Mouse (Mus musculus) hindbrain, embryonic 11.5 days (tissue): ENCODE measurements around the gene Apol9a. TPM values are rescaled to one million over a fixed set of nuclear protein-coding genes. Genes with fewer than 3 reads are reported as not detected.

Experiments
- ATAC-seq: fragments of 200-750 bp; cut with Nextera tagmentation; 2 replicates; pipeline ENCODE4 v1.8.0; 2017; ENCODE audit warnings: mild to moderate bottlenecking, moderate TSS enrichment, moderate library complexity; ENCODE audit not compliant: low FRiP score
- DNase-seq: peaks from one replicate; pipeline ENCODE4 v3.0.0-alpha.2; 2015; ENCODE audit warnings: low spot score
- H3K27ac ChIP-seq: fragments of 300-500 bp; sonication (generic); 2 replicates; pipeline ENCODE4 v1.5.1; 2014; ENCODE audit warnings: mild to moderate bottlenecking, low read depth, low read length
- H3K27me3 ChIP-seq: fragments of 300-500 bp; sonication (generic); 2 replicates; pipeline ENCODE4 v1.6.1; 2014; ENCODE audit warnings: mild to moderate bottlenecking, low read length, moderate library complexity, mixed read lengths; ENCODE audit not compliant: control insufficient read depth, insufficient read depth
- H3K36me3 ChIP-seq: fragments of 300-500 bp; sonication (generic); 2 replicates; pipeline ENCODE4 v1.6.1; 2014; ENCODE audit warnings: mild to moderate bottlenecking, low read length, moderate library complexity, mixed read lengths; ENCODE audit not compliant: control insufficient read depth, insufficient read depth
- H3K4me1 ChIP-seq: fragments of 300-500 bp; sonication (generic); replicated peaks from 2 replicates; pipeline ENCODE4 v1.6.1; 2014; ENCODE audit warnings: low read length, mixed read lengths; ENCODE audit not compliant: control insufficient read depth, insufficient read depth
- H3K4me2 ChIP-seq: fragments of 300-500 bp; sonication (generic); replicated peaks from 2 replicates; pipeline ENCODE4 v1.6.1; 2014; ENCODE audit warnings: mild to moderate bottlenecking, low read depth, low read length
- H3K4me3 ChIP-seq: fragments of 300-500 bp; sonication (generic); 2 replicates; pipeline ENCODE4 v1.5.1; 2014; ENCODE audit warnings: low read depth, low read length
- H3K9ac ChIP-seq: fragments of 300-500 bp; sonication (generic); 2 replicates; pipeline ENCODE4 v1.6.1; 2014; ENCODE audit warnings: low read depth, low read length
- H3K9me3 ChIP-seq: fragments of 300-500 bp; sonication (generic); 2 replicates; pipeline ENCODE4 v1.6.1; 2016; ENCODE audit warnings: low read length; ENCODE audit not compliant: control insufficient read depth
- WGBS: fragments of 180-500 bp; shearing (Covaris S2); extraction: QIAGEN DNeasy Blood & Tissue Kit; methylation state at CpG from one replicate; pipeline ENCODE4 v1.1.7; 2014; 5-methylcytosine and 5-hydroxymethylcytosine counted together
- polyA plus RNA-seq: library from polyadenylated mRNA; unstranded; fragments of >200 nt; fragmentation: Nextera tagmentation; extraction: Ambion mirVana; gene quantifications from 2 replicates; pipeline ENCODE4 v1.2.1, GENCODE M21; 2014

The Apol9a gene
- polyA plus RNA-seq, 1 experiment from 2014 or later: 0.03 TPM

DNA sequence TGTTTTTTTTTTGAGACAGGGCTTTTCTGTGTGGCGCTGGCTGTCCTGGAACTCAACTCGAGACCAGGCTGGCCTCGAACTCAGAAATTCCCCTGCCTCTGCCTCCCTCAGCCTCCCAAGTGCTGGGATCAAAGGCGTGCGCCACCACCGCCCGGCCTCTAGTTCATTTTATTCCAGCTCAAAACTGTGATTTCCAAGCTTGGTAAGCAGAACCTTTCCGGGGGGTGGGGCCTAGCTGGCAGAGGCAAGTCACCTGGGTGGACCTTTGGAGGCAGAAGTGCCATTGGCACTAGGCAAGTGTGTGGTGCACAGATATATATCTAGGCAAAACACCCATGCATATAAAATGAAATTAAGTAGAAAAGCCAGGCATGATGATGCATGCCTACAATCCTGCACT is 43.4 kb downstream of the Apol9a start:
- no peak for ATAC-seq
- no peak overlapping the region for H3K27ac ChIP-seq
- H3K4me1 ChIP-seq: peaks cover 9% of the 10 kb centered on the region
- 35% methylated on average over 8 of the region's 8 CpGs for WGBS
- no peak overlapping the region for H3K9ac ChIP-seq
- H3K36me3 ChIP-seq: no peaks in the 10 kb centered on the region
- peak; percentile 35 for DNase-seq
- H3K9me3 ChIP-seq: no peaks in the 10 kb centered on the region
- no peak overlapping the region for H3K4me3 ChIP-seq
- H3K27me3 ChIP-seq: no peaks in the 10 kb centered on the region
- H3K4me2 ChIP-seq: no peak overlapping the region

DNA sequence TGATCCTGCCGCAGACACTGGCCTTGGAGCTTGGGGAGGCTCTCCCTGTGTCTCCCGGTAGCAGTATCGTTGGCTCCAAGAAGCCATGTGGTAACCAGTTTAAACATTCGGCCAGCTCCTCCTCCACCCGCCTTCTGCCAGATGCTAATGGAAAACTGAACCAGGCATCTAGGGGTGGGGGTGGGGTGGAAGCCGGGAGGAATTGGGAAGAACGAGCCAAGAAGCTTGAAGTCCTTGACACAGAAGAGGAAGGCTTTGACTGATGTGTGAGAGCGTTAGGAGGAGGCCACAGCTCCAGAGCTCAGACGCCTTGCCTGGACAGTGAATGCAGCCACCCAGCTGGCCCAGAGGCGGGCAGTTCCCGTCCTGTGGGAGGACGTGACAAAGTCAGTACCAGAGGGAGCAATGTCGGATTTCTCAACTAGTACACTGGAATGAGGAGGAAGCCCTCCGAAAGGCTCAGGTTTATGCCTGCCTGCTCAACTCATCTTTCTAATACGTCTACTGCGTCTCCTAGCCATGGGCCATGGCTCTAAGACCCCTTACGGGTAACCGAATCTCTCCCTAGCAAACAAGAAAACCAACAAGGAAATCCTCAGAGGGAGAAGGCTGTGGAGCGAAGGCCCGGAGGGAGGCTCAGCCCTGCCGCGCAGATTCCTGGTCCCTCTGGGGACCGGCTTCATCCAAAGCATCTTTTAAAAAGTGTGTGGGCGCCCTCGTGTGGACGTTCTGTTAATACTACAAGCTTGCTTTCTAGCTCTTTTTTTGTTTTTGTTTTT is 44.0 kb downstream of the Apol9a start:
- ATAC-seq: peak; percentile 57; the same call in 1 of the 2 replicates
- peak; percentile 94 for DNase-seq

DNA sequence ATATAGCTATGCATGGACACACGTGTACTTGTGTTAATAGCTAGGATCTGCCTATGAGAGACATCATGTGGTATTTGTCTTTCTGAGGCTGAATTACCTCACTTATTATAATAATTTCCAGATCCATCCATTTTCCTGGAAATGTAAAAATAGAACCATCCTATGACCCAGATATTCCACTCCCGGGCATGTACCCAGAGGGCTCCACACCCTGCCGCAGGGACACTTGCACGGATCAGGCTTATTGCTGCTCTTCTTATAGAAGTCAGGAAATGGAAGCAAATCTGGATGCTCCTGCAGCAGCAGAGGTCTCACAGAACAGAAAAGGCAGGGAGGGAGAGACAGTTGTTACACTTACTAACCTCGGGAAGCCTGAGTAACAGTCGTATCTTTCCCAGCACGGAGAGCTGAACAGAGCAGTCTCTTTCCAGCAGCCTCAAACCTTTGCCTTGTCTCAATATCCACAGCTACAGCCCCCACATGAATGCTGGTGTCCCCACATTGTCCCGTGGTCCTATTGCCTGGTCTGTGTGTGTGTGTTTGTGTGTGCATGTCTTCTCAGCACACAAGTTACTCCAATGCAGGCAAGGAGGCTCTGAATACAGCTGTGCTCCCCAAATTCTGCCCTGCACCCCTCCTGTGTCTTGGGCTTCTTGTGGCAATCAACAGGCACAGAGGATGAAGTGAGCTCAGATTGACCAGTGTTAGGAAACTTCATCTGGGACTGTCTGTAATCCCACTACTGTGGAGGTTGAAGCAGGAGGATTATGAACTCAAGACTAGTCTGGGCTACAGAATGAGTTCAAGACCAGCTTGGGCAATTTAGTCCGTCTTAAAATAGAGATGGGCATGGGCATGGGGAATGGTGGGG is 45.0 kb downstream of the Apol9a start:
- no peak overlapping the region for H3K4me2 ChIP-seq
- H3K4me3 ChIP-seq: no peak overlapping the region
- WGBS: 56% methylated on average over 9 of the region's 9 CpGs
- H3K4me1 ChIP-seq: peaks cover 9% of the 10 kb centered on the region
- peak overlapping the region; percentile 47; the same call in 1 of the 2 replicates for H3K27ac ChIP-seq
- DNase-seq: no peak
- H3K9ac ChIP-seq: no peak overlapping the region
- no peak for ATAC-seq
- no peaks in the 10 kb centered on the region for H3K36me3 ChIP-seq
- H3K27me3 ChIP-seq: no peaks in the 10 kb centered on the region
- no peaks in the 10 kb centered on the region for H3K9me3 ChIP-seq

More for the DNA sequence above, 44.0 kb downstream of the Apol9a start:
- WGBS: 2% methylated on average over 26 of the region's 26 CpGs
- no peaks in the 10 kb centered on the region for H3K9me3 ChIP-seq
- peaks cover 9% of the 10 kb centered on the region for H3K4me1 ChIP-seq
- H3K27me3 ChIP-seq: no peaks in the 10 kb centered on the region
- H3K27ac ChIP-seq: peak overlapping the region; percentile 47
- H3K9ac ChIP-seq: peak overlapping the region; percentile 2; the same call in 1 of the 2 replicates
- H3K4me2 ChIP-seq: peak overlapping the region; percentile 34
- H3K4me3 ChIP-seq: peak overlapping the region; percentile 14; the same call in 1 of the 2 replicates
- H3K36me3 ChIP-seq: no peaks in the 10 kb centered on the region

DNA sequence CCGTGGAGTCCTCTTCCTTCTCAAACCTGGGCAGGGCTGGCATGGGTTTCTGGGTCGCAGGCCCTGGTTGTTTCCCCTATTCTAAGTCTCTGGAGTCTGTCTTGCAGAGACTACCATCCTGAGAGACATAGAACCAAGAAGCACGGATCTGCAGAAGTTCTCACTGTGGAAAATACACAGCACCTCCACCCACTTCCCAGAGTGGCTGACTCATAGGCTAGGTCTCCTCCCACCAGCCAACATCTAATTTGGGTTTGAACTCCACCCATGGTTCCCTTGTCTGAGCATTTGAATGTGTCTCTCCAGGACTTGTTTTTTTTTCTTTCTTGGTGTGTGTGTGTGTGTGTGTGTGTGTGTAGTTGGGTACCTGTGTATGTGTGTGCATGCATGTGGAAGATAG is 46.9 kb downstream of the Apol9a start:
- DNase-seq (no peak), ATAC-seq (no peak)
- WGBS: 66% methylated on average over 3 of the region's 3 CpGs
- Histone ChIP-seq H3K27ac (peak overlapping the region; percentile 82), H3K9me3 (no peaks in the 10 kb centered on the region), H3K9ac (no peak overlapping the region), H3K4me1 (peaks cover 12% of the 10 kb centered on the region), H3K36me3 (no peaks in the 10 kb centered on the region), H3K27me3 (no peaks in the 10 kb centered on the region), H3K4me3 (no peak overlapping the region), H3K4me2 (no peak overlapping the region)

DNA sequence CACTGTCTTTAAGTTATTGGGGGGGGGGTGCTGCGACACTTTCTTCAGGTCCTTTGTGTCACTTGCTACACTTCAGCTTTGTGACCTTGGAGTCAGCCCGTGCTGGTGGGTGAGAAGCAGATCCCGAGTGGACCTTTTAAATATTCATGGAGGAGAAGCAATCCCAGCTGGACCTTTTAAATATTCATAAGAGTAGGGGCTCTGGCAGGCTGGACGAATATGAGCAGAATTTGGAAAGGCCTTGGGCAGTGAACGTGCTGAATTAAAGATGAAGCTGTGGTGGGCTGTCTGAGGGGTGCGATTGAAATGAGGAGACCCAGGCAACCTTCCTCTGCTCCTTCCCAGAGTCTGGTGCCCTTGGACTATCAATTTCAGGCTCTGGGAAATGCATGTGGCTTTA is 47.4 kb downstream of the Apol9a start:
- no peak for DNase-seq
- peak overlapping the region; percentile 82 for H3K27ac ChIP-seq
- WGBS: 25% methylated on average over 6 of the region's 6 CpGs
- H3K9ac ChIP-seq: no peak overlapping the region
- no peak overlapping the region for H3K4me2 ChIP-seq
- H3K36me3 ChIP-seq: no peaks in the 10 kb centered on the region
- H3K27me3 ChIP-seq: no peaks in the 10 kb centered on the region
- ATAC-seq: no peak; the same call in 1 of the 2 replicates
- no peak overlapping the region for H3K4me3 ChIP-seq
- no peaks in the 10 kb centered on the region for H3K9me3 ChIP-seq
- peaks cover 12% of the 10 kb centered on the region for H3K4me1 ChIP-seq

DNA sequence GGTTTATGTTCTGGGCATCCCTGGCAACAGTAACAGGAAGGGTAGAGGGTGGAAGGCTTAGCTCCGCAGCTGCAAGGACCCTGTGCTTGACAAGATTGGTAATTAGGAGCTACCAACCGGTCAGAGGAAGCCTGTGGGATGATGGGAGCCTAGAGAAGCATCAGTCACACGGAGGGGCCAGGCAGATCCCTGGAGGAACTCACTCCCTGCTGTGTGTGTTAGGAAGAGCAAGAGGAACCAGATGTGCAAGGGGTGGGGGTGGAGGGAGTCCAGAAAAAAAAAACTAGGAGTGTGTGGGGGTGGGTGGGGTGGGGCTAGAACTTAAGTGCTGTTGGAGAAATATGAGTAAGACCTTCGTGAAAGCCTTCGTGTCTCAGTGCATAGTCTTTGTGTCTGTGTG is 48.0 kb downstream of the Apol9a start:
- ATAC-seq (no peak), DNase-seq (no peak)
- 37% methylated on average over 5 of the region's 5 CpGs for WGBS
- H3K4me1 ChIP-seq: peaks cover 12% of the 10 kb centered on the region
- no peak overlapping the region for H3K4me2 ChIP-seq
- H3K9ac ChIP-seq: no peak overlapping the region
- no peak overlapping the region for H3K4me3 ChIP-seq
- H3K9me3 ChIP-seq: no peaks in the 10 kb centered on the region
- H3K36me3 ChIP-seq: no peaks in the 10 kb centered on the region
- H3K27ac ChIP-seq: peak overlapping the region; percentile 67
- no peaks in the 10 kb centered on the region for H3K27me3 ChIP-seq

DNA sequence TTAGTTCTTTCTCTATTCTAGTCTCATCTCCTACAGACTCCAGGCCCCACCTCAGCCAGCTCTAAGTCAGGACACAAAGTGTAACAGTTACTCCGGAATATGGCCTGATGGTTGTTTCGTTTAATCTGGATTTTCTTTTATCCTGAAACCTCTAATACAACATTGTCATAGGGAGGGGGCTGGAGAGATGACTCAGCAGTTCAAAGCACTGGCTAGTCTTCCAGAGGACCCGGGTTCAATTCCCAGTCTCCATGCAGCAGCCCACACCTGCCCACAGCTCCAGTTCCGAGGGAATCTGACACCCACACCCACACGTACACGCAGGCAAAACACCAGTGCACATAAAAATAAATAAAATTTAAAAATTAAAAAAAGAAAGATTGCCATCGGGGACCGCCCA is 51.0 kb downstream of the Apol9a start:
- 91% methylated on average over 8 of the region's 8 CpGs for WGBS
- ATAC-seq (no peak), DNase-seq (no peak)
- peaks cover 23% of the 10 kb centered on the region for H3K4me1 ChIP-seq
- H3K36me3 ChIP-seq: no peaks in the 10 kb centered on the region
- H3K4me2 ChIP-seq: no peak overlapping the region
- no peak overlapping the region for H3K27ac ChIP-seq
- H3K9ac ChIP-seq: no peak overlapping the region
- no peak overlapping the region for H3K4me3 ChIP-seq
- no peaks in the 10 kb centered on the region for H3K9me3 ChIP-seq
- H3K27me3 ChIP-seq: no peaks in the 10 kb centered on the region

DNA sequence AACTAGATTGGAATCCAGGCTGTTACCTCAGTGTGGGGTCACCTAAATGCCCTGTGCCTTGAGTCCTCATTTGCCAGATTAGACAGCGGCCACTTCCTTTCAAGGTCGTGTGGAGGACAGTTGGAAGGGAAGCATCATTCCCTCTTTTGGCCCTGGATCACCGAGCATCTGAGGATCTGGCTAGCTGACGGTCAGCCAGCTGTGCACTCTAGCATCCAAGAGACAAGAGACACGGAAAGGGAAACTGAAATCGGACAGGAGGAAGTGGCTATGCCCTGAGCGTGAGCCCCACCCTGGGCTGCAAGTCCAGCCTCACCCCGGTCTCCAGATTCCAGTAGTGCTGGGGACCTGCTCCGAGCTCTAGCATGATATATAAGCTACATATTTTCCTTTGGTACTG is 51.4 kb downstream of the Apol9a start:
- ATAC-seq (no peak), DNase-seq (no peak)
- no peaks in the 10 kb centered on the region for H3K36me3 ChIP-seq
- no peaks in the 10 kb centered on the region for H3K27me3 ChIP-seq
- H3K4me3 ChIP-seq: no peak overlapping the region
- no peaks in the 10 kb centered on the region for H3K9me3 ChIP-seq
- peak overlapping the region; percentile 72; the same call in 1 of the 2 replicates for H3K27ac ChIP-seq
- no peak overlapping the region for H3K4me2 ChIP-seq
- H3K9ac ChIP-seq: peak overlapping the region; percentile 69
- peaks cover 27% of the 10 kb centered on the region for H3K4me1 ChIP-seq
- 63% methylated on average over 9 of the region's 9 CpGs for WGBS
